Mouse (Mus musculus) cerebellum, postnatal 25 days (tissue): Measurements from ENCODE around the gene Plb1.

Experiments used
- DNase-seq, 2 experiments: peaks; one replicate each; pipeline ENCODE4 v3.0.0; 2021; ENCODE audit warnings: mixed read lengths in 2 of 2

The Plb1 gene

GRCm38 (mm10) chr5:32336092-32336491 is 103.6 kb downstream of the Plb1 start:
- peak; percentile 74 to 79 for DNase-seq

- DNase-seq: no peak
Observed at GRCm38 (mm10) chr5:32337336-32337735, 104.8 kb downstream of the Plb1 start.

DNA sequence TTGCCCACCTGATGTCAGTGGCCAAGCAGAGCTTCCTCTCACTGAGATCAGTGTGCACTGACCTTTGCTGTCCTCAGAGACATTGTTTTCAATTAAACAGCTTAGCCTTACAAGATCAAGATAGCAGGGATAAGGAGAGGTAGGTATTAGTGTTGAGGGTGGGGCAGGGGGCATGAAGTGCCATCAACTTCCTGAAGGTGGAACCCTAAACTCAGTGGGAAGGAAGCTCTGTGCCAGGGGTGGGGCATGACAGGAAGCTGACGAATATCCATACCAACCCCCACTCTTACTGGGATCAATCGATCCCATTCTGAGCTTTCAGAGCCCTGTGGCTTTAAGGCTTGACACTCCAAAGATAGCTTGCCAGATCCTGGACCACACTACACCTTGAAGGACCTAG is 105.8 kb downstream of the Plb1 start:
- no peak for DNase-seq

- no peak for DNase-seq
Observed at GRCm38 (mm10) chr5:32338766-32339165, 106.3 kb downstream of the Plb1 start.

DNA sequence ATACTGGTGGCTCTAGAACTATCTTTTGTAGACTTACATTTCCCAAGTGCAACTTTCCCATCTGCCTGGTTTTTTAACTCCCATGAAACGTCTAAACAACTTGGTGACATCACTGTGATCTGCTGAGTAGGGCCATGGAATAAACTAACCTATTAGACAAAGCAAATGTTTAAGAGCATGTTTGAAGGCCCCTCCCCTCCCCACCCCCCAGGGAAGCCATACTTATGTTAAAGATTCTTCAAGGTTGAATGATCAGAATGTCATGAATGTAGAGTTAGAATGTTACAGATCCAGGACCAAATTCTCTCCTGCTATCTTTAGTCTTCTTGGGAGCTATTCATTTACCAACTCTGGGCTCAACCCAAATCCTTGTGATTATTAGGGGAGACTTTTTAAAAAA is 107.7 kb downstream of the Plb1 start:
- DNase-seq: no peak

GRCm38 (mm10) chr5:32342711-32343285 is 110.3 kb downstream of the Plb1 start:
- no peak for DNase-seq

GRCm38 (mm10) chr5:32346025-32346912 is 113.8 kb downstream of the Plb1 start:
- peak; percentile 87 to 91 for DNase-seq

- DNase-seq: no peak
Observed at GRCm38 (mm10) chr5:32349718-32350117, 117.2 kb downstream of the Plb1 start.

DNA sequence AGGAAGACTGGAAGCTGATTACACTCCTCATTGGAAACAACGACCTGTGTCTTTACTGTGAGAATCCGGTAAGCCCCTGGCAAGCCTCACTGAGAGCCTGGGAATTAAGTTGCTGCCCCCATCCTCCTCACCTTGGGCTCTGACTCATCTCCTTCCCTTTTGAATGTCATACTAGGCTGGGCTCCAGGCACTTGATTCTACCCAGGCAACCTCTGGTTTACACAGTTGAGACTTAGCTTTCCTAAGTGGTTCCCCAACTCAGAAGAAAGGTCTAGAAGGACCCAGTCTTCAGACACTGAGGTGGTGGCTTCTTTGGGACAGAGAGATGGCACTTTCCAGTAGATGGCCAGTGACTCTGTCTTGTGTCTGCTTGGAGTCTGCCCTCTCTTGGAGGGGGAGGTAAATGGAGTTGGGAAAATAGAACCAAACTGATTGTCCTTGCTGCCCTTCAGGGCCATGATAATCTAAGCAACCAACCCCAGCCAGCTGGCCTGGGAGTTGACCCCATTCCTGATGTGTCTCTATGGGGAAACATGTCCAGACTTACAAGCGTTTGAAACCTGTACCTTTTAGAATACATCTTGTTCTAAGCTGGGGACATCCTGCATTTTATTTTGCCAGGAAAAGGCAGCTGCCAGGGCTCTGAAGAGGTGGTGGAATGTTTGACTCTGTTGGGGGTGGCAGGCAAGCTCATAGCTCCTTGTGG is 118.2 kb downstream of the Plb1 start:
- no peak for DNase-seq

GRCm38 (mm10) chr5:32351721-32352465 is 119.4 kb downstream of the Plb1 start:
- no peak for DNase-seq

GRCm38 (mm10) chr5:32352845-32353244 is 120.3 kb downstream of the Plb1 start:
- no peak for DNase-seq

- DNase-seq: no peak
Observed at GRCm38 (mm10) chr5:32353280-32353679, 120.8 kb downstream of the Plb1 start.

- DNase-seq: no peak
Observed at GRCm38 (mm10) chr5:32360511-32360910, 128.0 kb downstream of the Plb1 start.

GRCm38 (mm10) chr5:32361441-32362235 is 129.1 kb downstream of the Plb1 start:
- peak; percentile 72 to 81 for DNase-seq

GRCm38 (mm10) chr5:32369391-32369790 is 136.9 kb downstream of the Plb1 start:
- no peak for DNase-seq

DNA sequence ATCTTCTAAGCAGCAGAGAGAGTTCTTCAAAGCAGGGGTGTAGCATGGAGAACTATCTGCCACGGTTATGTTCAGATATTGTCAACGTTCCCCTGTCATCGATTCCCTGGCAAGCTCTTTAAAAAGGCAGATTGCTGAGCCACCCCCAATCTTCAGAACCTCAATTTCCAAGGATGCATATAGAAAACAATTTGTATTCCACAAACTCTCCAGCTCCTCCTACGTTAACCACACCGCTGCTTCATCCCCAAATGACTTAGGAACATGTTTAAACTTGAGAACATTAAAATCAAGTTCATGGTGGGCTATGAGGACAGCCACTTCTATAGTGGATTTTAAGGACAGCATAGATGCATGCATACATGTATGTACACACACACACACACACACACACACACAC is 138.7 kb downstream of the Plb1 start:
- no peak for DNase-seq

DNA sequence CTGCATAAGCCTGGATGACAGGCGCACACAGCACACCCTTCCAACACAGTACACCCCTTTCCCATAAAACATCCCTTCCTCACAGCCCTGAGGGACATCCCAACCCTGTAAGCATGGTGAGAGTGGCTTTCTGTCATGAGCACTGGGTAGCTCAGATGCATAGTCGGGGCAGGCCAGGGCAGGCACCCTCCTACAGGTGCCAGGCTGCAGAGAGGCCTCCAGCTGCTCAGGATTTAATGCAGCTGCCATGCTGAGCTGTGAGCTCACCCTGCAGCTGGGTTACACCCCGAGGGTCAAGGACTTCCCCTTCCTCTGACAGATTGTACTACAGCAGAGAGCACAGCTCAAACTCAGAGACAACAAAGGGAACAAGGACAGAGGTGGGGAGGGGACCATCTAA is 146.0 kb downstream of the Plb1 start:
- DNase-seq: no peak

GRCm38 (mm10) chr5:32388656-32389055 is 156.1 kb downstream of the Plb1 start:
- DNase-seq: no peak

GRCm38 (mm10) chr5:32390295-32390694 is 157.8 kb downstream of the Plb1 start:
- DNase-seq: no peak

DNA sequence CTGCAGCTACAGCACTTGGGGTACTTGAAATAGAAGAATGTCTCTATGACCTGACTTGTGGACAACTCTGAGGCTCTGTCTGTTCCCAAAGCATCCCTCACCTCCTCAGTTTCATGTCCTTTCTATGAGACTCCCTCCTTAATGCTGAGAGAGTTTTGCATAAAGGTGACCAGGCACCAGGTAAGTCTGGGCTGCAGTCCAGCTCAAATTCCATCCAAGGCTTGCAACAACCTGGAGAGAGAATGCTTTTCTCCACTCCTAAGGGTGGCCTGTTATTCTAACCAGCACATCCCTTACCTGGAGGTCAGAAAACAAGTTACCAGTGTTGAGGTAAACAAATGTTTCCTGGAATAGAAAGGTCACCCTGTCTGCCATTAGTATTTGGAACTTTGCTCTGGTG is 159.8 kb downstream of the Plb1 start:
- DNase-seq: no peak

DNA sequence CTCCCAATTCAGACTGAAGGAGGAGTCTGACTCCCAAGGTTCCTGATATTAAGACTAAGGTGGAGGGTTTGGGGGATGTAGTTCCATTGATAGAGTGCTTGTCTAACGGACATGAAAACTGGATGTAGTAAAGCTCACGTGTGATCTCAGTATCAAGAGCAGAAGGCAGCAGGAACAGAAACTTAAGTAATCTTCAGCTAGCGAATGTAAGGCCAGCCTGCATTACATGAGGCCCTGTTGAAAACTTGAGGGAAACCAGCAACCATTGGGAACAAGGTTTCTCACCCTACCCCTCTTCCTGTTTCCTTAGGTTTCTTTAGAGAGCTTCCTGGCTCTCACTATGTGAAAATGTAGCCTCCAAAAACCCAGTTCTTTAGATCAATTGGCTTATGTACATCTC is 162.1 kb downstream of the Plb1 start:
- no peak for DNase-seq
